Mouse (Mus musculus) fibroblast of lung, adult 2 months (primary cell): ENCODE measurements around the gene Sec16b.
A peak's percentile ranks its signal among the peaks of the same experiment; 100 is the strongest.

Experiments used
- DNase-seq: peaks from one replicate; pipeline ENCODE4 v3.0.0-alpha.2; 2011; ENCODE audit warnings: low read depth

The Sec16b gene

GRCm38 (mm10) chr1:157506522-157506921 lies at the start of gene Sec16b:
TSS of gene Sec16b (plus strand) at chr1:157506728.
- peak; percentile 87 for DNase-seq

- no peak for DNase-seq
These were observed 48.7 kb upstream of the Sec16b start for GRCm38 (mm10) chr1:157457789-157458188.

GRCm38 (mm10) chr1:157458421-157459208 lies 47.9 kb upstream of the Sec16b start, which contains the start of gene Cryzl2:
TSS of gene Cryzl2 (plus strand) at chr1:157458577.
- DNase-seq = no peak

- DNase-seq = no peak
These were observed 46.6 kb upstream of the Sec16b start for GRCm38 (mm10) chr1:157459904-157460303.

- no peak for DNase-seq
These were observed 45.3 kb upstream of the Sec16b start for GRCm38 (mm10) chr1:157461276-157461675.

GRCm38 (mm10) chr1:157462336-157462735 lies 44.2 kb upstream of the Sec16b start:
- no peak for DNase-seq

- DNase-seq = no peak
These were observed 41.3 kb upstream of the Sec16b start for GRCm38 (mm10) chr1:157465194-157465593.

GRCm38 (mm10) chr1:157467866-157468265 lies 38.7 kb upstream of the Sec16b start:
- no peak for DNase-seq

- no peak for DNase-seq
These were observed 35.7 kb upstream of the Sec16b start for GRCm38 (mm10) chr1:157470761-157471386.

GRCm38 (mm10) chr1:157472716-157473115 lies 33.8 kb upstream of the Sec16b start:
- DNase-seq = no peak

- no peak for DNase-seq
These were observed 31.7 kb upstream of the Sec16b start for GRCm38 (mm10) chr1:157474865-157475264.

GRCm38 (mm10) chr1:157476231-157476630 lies 30.3 kb upstream of the Sec16b start:
- peak; percentile 33 for DNase-seq

GRCm38 (mm10) chr1:157480090-157480489 lies 26.4 kb upstream of the Sec16b start:
- no peak for DNase-seq

GRCm38 (mm10) chr1:157480901-157481300 lies 25.6 kb upstream of the Sec16b start:
- no peak for DNase-seq

- no peak for DNase-seq
These were observed 24.9 kb upstream of the Sec16b start for GRCm38 (mm10) chr1:157481666-157482065.

GRCm38 (mm10) chr1:157484161-157484560 lies 22.4 kb upstream of the Sec16b start:
- DNase-seq = no peak

GRCm38 (mm10) chr1:157500657-157501056 lies 5.9 kb upstream of the Sec16b start:
- no peak for DNase-seq

GRCm38 (mm10) chr1:157501352-157501945 lies 5.1 kb upstream of the Sec16b start:
- DNase-seq = no peak

GRCm38 (mm10) chr1:157503071-157503470 lies 3.5 kb upstream of the Sec16b start:
- DNase-seq = no peak

GRCm38 (mm10) chr1:157506995-157507595 lies 567 bp downstream of the Sec16b start:
- peak; percentile 34 for DNase-seq

- DNase-seq = peak; percentile 75
These were observed 1.3 kb downstream of the Sec16b start for GRCm38 (mm10) chr1:157507814-157508213.

GRCm38 (mm10) chr1:157512690-157513448 lies 6.3 kb downstream of the Sec16b start:
- no peak for DNase-seq
